Mouse (Mus musculus) CH12F3 (cell line): ENCODE data around the gene Iqca.

Source experiments
- in situ Hi-C: fragments of 300-500 bp; cut with MboI; formaldehyde crosslinking; loops from 2 replicates; pipeline ENCODE4 v1.14.3; 2020; ENCODE audit warnings: low sequenced_read_pairs

The Iqca gene

GRCm38 (mm10) chr1:90139729-90140128 is 13.5 kb downstream of the Iqca start:
- in situ Hi-C loops: no loop called here

- in situ Hi-C loops: no loop called here
Measured at GRCm38 (mm10) chr1:90132402-90132801, 20.8 kb downstream of the Iqca start.

- in situ Hi-C loops: no loop called here
Measured at GRCm38 (mm10) chr1:90131982-90132381, 21.2 kb downstream of the Iqca start.

GRCm38 (mm10) chr1:90124561-90124960 is 28.6 kb downstream of the Iqca start:
- in situ Hi-C loops: no loop called here

GRCm38 (mm10) chr1:90120706-90121105 is 32.5 kb downstream of the Iqca start:
- in situ Hi-C loops: no loop called here

GRCm38 (mm10) chr1:90119214-90119613 is 34.0 kb downstream of the Iqca start:
- in situ Hi-C loops: no loop called here

- in situ Hi-C loops: no loop called here
Measured at GRCm38 (mm10) chr1:90117207-90117606, 36.0 kb downstream of the Iqca start.

- in situ Hi-C loops: no loop called here
Measured at GRCm38 (mm10) chr1:90114586-90114985, 38.6 kb downstream of the Iqca start.

- in situ Hi-C loops: no loop called here
Measured at GRCm38 (mm10) chr1:90113655-90114244, 39.5 kb downstream of the Iqca start.

- in situ Hi-C loops: no loop called here
Measured at GRCm38 (mm10) chr1:90112669-90113068, 40.5 kb downstream of the Iqca start.

GRCm38 (mm10) chr1:90111198-90111839 is 41.9 kb downstream of the Iqca start:
- in situ Hi-C loops: no loop called here

- in situ Hi-C loops: no loop called here
Measured at GRCm38 (mm10) chr1:90103896-90104487, 49.2 kb downstream of the Iqca start.

GRCm38 (mm10) chr1:90100360-90101232 is 52.6 kb downstream of the Iqca start:
- in situ Hi-C loops: no loop called here

GRCm38 (mm10) chr1:90092816-90093493 is 60.2 kb downstream of the Iqca start:
- in situ Hi-C loops: no loop called here

- in situ Hi-C loops: no loop called here
Measured at GRCm38 (mm10) chr1:90088192-90088990, 64.8 kb downstream of the Iqca start.

- in situ Hi-C loops: no loop called here
Measured at GRCm38 (mm10) chr1:90086461-90086860, 66.7 kb downstream of the Iqca start.

GRCm38 (mm10) chr1:90085526-90086157 is 67.6 kb downstream of the Iqca start:
- in situ Hi-C loops: no loop called here

GRCm38 (mm10) chr1:90076291-90076690 is 76.9 kb downstream of the Iqca start:
- in situ Hi-C loops: no loop called here

- in situ Hi-C loops: no loop called here
Measured at GRCm38 (mm10) chr1:90074779-90075178, 78.4 kb downstream of the Iqca start.
